Mouse (Mus musculus): ENCODE results near the gene Ifitm6.
"Not testable (repeated sequence)": the region's sequence is repeated elsewhere in the genome, so short reads cannot be mapped to it uniquely, and the experiment has no call there.

Ifitm6 gene

GRCm38 (mm10) chr7:141008312-141008761 is 9.4 kb downstream of the Ifitm6 start:
- no peak for DNase-seq

GRCm38 (mm10) chr7:141006914-141007313 is 10.8 kb downstream of the Ifitm6 start:
- DNase-seq: no peak

- DNase-seq: no peak
Measured at GRCm38 (mm10) chr7:141006446-141006845, 11.3 kb downstream of the Ifitm6 start.

DNA sequence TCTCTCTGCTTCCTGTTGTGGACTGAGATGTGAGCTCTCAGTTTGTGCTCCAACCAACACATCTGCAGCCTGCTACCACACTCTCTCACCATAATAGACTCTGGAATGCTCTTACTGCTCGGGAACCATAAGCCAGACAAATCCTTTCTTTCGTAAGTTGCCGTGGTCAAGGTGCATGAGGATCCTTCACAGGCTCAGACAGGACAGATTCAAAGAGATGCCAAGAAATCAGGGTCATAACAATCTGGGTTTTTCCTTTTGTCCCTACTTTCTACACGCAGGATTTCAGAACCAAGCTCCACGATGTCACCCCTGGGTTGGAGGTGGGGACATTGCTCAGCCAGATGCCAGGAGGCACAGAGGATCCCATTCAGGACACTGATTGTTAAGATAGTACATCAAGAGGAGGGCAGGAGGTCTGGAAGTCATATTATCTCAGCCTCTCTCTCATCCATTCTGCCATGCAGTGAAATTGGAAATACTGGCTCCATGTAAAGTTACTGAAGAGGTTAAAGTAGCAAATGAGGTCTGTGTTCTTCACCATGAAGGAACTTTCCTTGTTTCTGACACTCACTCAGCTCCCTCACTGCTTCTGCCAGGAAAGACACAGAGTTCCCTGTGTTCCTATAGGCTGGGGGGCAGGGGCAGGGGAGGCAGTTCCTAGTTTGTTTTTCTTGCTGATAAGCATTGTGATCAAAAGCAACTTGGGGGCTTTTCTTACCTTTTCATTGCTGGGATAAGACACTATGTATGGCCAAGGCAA is 14.3 kb downstream of the Ifitm6 start:
- no peak for DNase-seq

- DNase-seq: no peak
Measured at GRCm38 (mm10) chr7:141000881-141001708, 16.6 kb downstream of the Ifitm6 start.

DNA sequence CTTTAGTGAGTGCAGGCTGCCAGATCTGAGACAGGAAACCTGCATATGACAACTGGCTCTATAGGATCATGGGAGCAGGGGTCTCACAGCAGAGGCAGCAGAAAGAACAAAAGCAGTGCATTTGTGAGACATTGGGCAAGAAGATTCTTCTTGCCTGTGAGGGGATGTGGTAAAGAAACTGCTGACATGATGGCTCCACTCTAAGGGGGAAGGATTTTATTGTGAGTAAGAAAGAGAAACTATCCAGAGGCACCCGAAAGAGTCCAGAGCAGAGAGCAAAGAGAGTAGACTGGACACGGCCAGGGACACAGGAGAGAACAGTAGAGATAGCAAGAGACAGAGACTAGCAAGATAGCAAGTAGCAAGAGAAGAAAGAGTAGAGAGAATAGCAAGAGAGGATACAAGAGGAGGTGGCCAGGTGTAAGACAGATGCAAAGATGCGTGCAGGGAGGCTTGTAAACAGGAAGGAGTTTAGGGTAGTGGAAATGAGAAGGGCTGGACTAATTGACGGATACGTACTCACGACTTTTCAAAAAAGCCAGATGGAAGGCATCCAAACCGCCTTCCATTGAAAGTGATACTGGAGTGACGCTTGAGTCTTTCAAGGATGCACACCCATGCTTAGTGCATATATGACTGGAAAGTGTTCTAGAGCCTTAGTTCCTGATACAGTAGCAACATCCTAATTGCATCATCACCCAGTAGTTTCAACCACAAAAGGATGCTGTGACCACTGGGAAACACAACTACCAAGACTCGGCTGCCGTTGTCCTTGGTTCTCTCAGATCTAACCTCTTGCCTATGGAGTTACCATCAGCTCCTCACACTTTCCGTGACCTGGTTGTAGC is 18.6 kb downstream of the Ifitm6 start:
- DNase-seq: no peak

DNA sequence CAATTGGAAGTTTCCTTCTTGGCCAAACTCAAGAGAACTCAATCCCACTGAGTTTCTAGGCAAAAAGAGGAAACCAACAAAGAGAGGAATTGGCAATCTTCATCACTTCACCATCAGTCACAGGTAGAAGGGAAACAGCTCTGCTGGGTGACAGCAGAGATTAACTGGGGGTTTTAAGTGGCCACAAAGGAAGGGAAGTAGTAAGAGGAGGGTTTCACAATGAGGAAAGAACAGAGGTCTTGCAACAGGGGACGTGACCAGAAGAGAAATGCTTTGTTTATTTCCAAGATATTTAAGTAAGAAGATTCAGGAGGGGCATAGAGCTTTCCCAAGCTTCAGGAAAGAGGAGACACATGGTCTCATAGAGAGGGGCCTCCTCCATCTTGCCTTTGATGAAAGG is 19.9 kb downstream of the Ifitm6 start:
- DNase-seq: no peak

DNA sequence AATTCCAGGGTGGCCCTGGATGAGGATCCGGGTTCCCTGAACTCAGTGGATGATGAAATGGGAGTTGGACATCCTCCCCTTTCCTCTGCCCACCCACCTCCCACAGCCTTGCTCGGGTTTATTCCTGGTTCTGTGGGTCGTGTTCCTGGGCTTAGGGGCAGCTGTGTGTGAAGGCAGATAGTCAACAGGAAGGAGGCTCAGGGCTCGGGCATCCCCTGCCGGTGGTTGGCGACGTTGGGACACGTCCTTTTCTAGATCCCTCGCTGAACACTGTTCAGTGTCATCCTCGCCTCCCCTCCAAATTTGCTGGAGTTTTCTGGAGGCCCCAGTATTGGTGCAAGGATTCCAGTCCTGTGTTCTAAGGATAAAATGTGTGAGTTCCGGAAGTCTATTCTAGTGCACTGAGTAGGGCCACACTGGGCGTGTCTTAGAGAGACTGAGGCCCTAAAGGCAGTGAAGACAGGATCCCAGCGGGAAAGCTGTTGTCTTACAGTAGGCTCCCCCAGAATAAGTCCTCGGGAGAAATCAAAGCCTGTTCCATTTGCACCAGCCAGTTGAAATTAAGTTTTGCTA is 26.5 kb downstream of the Ifitm6 start:
- DNase-seq: no peak

- no peak for DNase-seq
Measured at GRCm38 (mm10) chr7:140990622-140991021, 27.1 kb downstream of the Ifitm6 start.

DNA sequence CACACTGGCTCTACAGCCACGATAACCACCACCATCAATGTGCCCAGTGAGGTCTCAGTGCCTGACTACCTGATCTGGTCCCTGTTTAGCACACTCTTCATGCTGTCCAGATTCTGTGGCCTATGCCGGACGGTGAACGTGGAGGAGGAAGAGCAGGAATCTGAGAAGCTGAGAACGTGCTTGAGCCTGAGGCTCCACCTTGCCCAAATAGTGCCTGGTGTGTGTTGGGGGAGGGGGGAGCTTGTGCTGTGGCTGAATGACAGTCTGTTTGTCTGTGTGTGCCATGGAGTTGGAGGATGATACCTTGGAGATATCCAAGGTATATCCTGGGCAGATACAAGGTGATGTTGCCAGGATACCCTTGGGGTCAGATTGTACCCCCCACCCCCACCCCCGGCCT is 27.5 kb downstream of the Ifitm6 start:
- DNase-seq: no peak

GRCm38 (mm10) chr7:140989022-140989421 is 28.7 kb downstream of the Ifitm6 start:
- DNase-seq: no peak

GRCm38 (mm10) chr7:140987182-140988138 is 30.3 kb downstream of the Ifitm6 start:
- no peak for DNase-seq

- DNase-seq: no peak
Measured at GRCm38 (mm10) chr7:140982971-140983370, 34.8 kb downstream of the Ifitm6 start.

DNA sequence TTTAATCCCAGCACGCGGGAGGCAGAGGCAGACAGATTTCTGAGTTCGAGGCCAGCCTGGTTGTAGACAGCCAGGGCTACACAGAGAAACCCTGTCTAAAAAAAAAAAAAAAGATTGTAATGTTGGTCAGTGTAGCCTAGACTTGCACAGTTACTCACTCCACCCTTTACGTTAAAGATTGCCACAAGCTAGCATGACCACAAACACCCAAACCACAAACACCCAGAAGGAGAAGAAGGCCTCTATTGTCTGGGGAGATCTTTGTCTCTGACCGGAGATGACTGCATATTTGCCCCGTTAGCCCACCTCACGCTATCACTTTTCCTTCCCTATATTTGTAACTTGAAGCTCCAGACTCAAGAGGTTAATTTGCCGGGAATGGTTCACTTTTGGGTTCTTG is 36.0 kb downstream of the Ifitm6 start:
- no peak for DNase-seq

DNA sequence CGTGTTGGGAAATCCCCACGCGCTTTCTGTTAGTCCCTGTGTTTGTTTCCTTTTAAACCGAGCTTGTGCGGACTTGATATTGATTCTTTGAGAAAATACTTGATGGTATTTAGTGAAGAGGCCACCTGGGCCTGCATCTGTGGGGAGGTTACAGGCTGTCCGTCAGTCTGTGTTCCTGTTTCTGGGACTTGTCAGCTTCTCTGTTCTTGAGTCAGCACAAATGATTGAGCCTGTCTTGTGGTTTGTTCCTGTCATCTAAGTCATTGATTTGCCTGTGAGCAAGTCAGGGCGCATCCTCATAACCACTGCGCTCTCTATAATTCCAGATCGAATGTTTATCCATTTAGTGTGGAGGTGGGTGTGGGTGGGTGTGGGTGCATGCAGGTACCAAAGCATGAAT is 41.0 kb downstream of the Ifitm6 start:
- not testable (repeated sequence) for DNase-seq

DNA sequence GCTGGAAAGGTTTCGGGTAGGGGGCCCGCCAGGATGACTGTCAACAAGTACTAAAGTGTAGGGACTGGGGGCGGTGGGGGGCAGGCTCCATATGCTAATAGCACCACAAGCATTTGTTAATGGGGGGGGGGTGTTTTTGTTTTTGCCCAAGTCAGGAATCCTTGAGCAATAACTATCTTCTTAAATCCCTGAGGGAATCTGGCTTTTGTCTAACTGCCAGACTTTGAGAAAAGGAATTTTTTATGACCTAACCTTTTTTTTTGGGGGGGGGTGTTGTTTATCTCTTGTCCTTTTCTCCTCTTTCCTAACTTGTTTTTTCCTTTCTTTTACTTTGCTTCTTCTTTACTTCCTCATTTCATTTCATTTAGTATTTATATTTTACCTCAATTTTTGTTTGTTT is 42.3 kb downstream of the Ifitm6 start:
- DNase-seq: no peak

DNA sequence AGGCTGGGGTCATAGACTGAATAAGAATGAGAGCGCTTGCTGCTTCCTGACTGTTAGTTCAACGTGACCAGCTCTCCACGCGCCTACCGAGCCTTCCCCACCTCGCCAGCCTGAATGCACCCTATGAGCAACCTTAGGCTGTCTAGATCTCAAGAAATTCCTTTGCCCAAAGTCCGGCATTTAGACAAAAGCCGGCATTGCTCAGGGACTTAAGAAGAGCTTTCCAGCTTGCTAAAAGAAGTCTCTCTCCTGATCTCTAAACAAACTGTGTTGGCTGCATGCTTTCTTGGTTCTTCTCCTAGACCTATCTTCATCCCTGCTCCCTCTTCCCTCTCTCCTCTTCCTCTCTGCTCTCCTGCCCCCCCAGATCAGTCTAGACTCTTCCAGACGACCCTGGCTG is 42.8 kb downstream of the Ifitm6 start:
- DNase-seq: no peak

GRCm38 (mm10) chr7:140973396-140974165 is 44.1 kb downstream of the Ifitm6 start:
- no peak for DNase-seq

GRCm38 (mm10) chr7:140971479-140972171 is 46.1 kb downstream of the Ifitm6 start:
- DNase-seq: no peak

DNA sequence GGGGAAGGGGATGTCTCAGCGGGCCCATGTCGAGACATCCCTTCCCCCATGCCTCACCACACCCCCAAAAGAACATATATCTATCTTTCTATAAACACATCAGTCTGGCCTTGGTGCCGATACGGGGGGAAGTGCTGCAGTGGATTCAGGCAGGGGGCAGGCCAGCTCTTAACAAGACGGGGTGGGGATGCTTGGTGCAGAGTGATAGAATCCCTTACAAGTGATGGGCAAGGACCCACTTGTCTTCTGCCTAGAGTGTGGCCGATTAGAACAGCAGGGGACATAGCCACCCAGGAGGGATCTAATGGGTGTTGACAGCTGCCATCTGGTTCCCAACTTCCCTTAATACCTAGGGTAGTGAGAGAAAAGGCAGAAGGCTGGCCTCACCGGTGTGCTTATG is 46.8 kb downstream of the Ifitm6 start:
- no peak for DNase-seq

All from spleen, adult 18-20 months (tissue).